Mouse (Mus musculus) brain, embryonic 14.5 days (tissue): ENCODE data around the gene Ccdc162. TPM values are rescaled to one million over a fixed set of nuclear protein-coding genes. Genes with fewer than 3 reads are reported as not detected.

Source experiments
- DNase-seq: peaks from one replicate; pipeline ENCODE4 v3.0.0-alpha.2; 2011; ENCODE audit warnings: low read depth
- CTCF ChIP-seq: fragments of 200-500 bp; IDR thresholded peaks from 2 replicates; pipeline ENCODE4 v1.5.1; 2012; ENCODE audit warnings: inconsistent platforms, mild to moderate bottlenecking, moderate library complexity, borderline replicate concordance; ENCODE audit not compliant: insufficient read depth, insufficient read length; ENCODE audit errors: extremely low read depth
- POLR2A ChIP-seq: fragments of 200-500 bp; IDR thresholded peaks from 2 replicates; pipeline ENCODE4 v1.6.1; 2012; ENCODE audit warnings: mild to moderate bottlenecking, inconsistent platforms, borderline replicate concordance; ENCODE audit not compliant: poor library complexity, insufficient read depth, insufficient read length, severe bottlenecking; ENCODE audit errors: extremely low read depth
- polyA plus RNA-seq: library from polyadenylated mRNA; depleted of rRNA; stranded (reverse); fragments of >200 nt; gene quantifications from 2 replicates; pipeline ENCODE4 v1.2.3, GENCODE M21; 2012

Gene Ccdc162
- polyA plus RNA-seq, 1 experiment: 2.5 TPM

DNA sequence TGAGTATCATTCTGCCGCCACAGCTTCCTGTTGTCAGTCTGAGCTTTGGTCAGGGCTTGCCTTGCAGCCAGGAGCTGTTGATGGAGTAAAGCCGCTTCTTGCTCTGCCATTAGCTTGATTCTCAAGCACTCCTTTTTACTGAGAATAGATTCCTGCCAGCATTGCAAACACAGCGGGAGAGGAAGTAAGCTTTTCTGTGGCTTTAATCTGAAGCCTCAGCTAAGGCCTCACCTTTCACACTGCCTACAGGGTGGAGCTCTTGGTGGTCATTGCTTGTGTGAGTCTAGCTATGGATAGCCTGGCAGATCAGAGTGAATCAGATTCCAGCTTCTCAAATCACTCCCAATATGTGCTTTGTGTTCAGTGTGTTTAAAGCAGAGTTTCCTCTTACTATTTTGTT lies 164.1 kb downstream of the Ccdc162 start:
- peak; percentile 33 for DNase-seq
- TF ChIP-seq POLR2A: no peak
- TF ChIP-seq CTCF: no peak

DNA sequence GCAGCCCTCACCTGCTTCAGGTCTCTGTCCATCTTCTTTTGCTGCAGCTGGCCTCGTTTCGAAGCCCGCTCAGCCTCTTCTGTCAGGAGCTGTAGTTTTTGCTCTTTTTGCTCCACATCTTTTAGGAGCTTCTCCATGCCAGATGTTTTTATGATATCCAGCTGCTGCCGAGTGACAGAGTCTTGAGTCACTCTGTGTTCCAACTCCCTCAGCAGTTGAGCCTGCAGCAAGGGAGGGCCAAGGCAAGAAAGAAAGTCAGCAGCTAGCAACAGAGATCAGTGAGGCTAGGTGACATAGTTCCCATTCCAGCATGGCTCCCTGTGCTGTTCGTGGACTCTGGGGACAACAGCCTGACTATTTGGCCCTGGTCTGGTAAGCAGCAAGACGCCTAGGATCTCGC lies 165.7 kb downstream of the Ccdc162 start:
- no peak for DNase-seq
- TF ChIP-seq POLR2A (no peak), CTCF (no peak)

DNA sequence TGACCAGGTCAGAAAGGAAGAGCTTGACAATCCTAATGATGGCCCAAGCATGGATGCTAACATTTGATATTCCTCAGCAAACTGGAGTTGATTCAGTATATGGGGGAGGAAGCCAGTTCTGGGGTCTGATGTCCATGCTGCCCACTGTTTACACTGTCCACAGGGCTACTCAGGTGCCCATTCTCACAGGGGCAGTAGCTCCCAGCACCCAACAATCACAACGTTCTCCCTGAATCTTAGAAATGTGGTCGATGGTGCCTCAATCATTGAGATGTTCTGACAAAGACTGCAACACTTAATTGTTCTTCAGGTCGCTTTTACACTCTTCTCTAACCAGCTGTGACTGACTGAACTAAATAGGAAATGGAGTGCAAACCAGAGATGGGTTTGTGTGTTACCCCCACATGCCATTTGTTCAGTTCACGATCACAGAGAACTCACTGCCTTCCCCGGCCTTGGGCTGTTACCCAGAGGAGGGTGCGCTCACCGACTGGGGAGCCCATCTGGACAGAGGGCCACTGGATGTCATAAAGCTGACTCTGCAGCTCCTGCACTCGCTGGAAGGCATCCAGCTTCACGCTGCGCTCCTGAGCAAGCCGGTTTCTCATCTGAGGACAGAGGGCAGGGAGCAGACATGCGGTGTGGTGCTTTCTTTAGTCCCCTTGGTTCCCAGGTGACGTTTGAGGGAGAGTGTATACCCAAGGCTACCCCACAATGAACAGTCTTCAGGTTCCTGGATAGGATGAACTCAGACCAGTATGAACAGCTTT lies 169.9 kb downstream of the Ccdc162 start:
- TF ChIP-seq POLR2A: no peak
- no peak for TF ChIP-seq CTCF
- DNase-seq: no peak

DNA sequence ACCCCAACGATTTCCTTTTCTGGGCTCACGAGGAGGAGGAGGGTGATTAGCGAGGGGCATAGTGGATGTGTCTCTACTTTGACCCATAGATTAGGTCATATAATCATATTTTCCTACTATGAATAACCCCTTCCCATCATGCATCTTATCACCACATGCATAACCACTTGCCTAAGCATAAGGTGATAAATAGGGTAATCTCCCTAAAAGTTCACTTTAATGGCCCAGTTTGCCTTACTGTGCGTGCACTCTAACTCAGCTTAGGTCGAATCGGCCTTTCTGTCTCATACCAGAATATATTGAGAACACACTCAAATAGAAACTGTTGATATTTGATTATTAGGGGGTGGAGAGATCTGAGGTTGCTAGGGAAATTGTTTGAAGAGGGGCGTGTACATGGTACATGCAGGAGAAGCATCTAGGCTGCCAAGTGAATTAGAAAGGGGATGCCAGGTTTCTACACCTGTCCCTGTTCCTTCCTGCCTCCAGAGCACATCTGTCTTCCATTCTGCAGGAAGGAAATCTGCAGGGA lies 171.1 kb downstream of the Ccdc162 start:
- no peak for DNase-seq
- no peak for TF ChIP-seq POLR2A
- no peak for TF ChIP-seq CTCF

DNA sequence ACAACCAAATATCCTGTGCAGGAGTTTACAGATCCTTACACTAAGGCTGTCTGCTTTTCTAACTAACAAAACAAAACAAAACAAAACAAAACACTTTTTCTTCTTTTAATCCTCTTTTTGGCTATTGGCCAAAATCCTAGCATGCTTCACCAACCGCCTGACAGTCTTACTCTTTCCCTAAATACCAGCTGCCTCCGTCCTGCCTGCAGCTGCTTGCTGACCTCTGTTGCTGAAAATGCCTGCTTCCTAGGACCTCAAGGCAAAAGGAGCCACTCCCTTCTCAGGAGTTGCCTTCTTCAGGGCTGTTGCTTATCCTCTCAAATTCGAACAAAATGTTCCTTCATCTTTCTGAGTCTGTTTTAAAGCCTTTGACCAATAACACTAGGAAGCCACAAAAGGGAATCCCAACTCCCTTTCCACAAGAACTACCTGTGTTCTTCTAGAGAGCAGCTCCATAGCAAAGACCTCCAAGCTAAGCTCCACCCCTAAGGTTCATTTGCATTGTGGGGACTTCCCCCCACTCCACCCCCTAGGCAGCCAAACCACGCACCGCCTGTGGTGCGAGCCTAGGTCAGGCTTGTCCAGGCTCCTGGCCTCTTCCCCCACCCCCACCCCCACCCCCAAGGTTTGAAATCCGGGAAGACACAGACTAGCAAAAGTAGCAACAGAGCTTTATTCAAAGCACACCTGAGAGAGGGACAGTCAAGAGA lies 171.8 kb downstream of the Ccdc162 start:
- TF ChIP-seq CTCF: no peak
- no peak for TF ChIP-seq POLR2A
- DNase-seq: peak; percentile 75

DNA sequence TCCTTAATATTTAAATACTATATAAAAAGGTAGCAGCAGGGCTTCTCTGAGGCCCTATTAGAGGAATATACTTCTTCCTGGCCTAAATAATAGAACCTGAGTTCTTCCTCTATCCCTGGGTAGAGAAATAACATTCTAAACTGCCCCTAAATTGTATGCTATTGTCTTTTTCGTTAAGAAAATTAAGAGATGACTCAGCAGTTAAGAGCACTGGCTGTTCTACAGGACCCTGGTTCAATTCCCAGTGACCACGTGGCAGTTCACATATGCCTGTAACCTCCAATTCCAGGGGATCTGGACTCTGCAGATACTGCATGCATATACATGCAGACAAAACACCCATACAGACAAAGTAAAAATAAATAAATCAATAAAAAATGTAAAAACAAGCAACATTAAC lies 172.6 kb downstream of the Ccdc162 start:
- DNase-seq: no peak
- TF ChIP-seq POLR2A (no peak), CTCF (no peak)

DNA sequence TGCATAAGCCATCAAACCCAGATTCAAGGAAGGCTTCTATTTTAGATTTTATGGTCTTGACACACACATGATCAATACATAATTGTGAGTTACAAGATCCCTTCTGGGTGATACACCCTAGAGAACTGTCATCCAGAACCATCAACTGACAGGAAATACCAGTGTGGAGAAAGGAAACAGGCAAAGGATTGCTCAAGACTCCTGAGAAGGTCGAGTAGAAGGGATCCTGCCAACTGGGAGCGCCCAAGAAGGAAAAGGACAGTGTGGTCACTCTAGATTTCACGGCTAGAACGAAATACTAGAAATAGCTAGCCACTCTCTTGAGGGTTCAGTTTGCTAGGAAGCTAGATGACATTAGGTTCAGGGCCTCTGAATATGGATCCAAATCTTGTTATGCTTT lies 173.0 kb downstream of the Ccdc162 start:
- no peak for DNase-seq
- TF ChIP-seq POLR2A (no peak), CTCF (no peak)

DNA sequence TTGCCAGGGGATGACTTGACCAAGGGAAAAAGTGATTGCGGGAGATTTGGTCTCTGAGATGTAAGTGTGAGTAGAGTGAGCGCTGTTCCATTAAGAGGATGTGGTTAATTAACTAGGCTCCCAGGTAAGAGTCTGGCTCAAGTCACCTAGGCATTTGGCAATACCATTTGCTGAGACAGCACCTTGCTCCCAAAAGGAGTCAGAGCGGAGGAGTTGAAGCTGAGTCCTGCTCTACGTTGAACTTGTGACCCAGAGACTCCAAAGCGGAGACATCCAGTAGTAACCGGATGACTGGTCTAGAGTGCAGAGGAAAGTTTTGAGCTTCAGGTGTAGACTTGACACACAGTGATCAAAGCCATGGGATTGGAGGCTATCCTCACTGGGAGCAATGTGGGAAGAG lies 174.4 kb downstream of the Ccdc162 start:
- no peak for DNase-seq
- TF ChIP-seq CTCF (no peak), POLR2A (no peak)

DNA sequence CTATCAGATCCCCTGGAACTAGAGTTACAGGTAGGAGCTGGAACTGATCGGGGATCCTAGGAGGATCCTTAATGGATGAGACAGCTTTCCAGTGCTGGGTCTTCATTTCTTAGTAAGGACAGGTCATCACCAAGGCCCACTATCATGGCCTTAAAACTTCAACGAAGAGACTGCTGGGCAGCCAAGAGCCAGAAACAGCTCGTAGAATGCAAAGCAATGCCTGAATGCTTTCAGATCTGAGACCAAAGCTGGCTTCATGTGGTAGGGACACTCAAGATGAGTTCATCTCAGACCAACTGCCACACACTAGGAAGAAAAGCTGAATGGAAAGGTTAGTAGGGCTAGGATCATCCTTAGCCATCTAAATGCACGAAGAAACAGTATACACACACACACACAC lies 177.4 kb downstream of the Ccdc162 start:
- no peak for DNase-seq
- TF ChIP-seq POLR2A (no peak), CTCF (no peak)

DNA sequence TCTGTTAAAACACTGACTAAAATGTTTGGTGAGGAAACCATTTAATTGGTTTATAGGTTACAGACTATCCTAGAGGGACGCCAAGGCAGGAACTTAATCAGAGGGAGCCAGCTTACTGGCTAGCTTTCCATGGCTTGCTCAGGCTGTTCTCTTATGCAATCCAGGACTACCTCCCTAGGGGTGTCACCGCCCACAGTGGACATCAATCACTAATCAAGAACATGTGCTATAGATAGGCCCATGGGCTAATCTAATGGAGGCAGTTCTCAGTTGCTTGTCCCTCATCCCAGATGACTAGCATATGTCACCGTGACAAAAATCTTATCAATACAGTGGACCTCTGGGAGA lies 178.5 kb downstream of the Ccdc162 start:
- no peak for DNase-seq
- TF ChIP-seq CTCF: no peak
- no peak for TF ChIP-seq POLR2A

DNA sequence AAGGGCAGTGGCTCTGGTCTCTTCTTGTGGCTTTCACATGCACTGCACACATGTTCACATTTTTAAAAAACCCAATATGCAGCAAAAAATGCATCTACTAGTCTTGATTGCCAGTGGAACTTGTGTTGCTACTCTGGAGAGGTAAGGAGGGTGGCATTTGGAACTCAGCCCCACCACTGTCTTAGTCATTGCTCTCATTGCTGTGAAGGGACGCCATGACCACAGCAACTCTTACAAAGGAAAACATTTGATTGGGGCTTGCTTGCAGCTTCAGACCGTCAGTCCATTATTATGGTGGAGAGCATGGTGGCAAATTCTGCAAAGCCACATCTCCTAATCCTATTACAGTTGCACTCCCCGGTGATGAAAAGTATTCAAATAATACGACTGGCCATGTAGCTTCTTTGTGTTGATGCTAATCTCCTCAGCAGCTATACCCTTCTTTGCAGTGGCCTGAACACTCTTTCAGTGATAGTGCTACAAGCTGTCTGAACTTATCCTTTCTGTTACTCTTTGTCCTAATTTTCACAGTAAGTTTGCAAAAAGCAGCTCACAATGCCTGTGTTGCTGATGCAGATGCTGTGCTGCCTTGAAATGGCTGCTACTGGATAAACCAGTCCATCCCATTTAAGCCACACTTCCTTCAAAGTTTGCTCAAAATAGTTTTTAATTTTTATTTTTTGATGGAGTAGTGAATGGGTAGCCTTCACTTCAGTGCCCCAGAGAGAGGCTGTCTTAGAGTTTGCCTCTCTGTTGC lies 179.0 kb downstream of the Ccdc162 start:
- TF ChIP-seq CTCF: no peak
- no peak for TF ChIP-seq POLR2A
- peak; percentile 55 for DNase-seq
